Mouse (Mus musculus): ENCODE measurements around the gene Rprd2. TPM values are rescaled to one million over a fixed set of nuclear protein-coding genes. Genes with fewer than 3 reads are reported as not detected.
"Not testable (repeated sequence)": the region's sequence is repeated elsewhere in the genome, so short reads cannot be mapped to it uniquely, and the experiment has no call there.

Gene Rprd2
- polyA plus RNA-seq, 1 experiment from 2014 or later = 19.9 TPM

DNA sequence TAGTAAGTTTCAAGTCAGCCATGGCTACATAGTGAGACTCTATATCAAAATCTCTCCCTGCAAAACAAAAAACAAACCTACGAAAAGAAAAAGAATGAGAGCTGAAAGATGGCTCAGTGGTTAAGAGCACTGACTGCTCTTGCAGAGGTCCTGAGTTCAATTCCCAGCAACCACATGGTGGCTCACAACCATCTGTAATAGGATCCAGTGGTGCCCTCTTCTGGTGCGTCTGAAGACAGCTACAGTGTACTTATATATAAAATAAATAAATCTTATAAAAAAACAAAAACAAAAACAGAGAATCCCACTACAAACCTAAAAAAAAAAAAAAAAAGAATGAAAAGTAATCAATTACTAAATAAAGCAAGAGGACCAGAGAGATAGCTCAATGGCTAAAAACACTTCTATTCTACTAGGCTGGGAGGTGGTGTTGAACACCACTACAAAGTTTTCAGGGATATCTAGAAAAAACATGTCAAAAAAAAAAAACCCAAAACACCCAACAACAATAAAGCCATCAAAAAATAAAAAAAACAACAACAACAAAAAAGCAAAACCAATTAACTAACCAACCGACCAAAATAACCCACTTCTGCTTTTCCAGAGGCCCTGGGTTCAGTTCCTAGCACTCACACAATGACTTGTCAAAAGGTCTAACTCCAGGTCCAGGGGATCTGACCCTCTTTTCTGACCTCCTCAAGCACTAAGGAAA lies 24.0 kb upstream of the Rprd2 start:
- peaks cover 70% of the 10 kb centered on the region for H3K36me3 ChIP-seq (ENCODE audit: inconsistent target)
- H3K79me2 ChIP-seq (ENCODE audit: inconsistent target) = no peaks in the 10 kb centered on the region
- 85% methylated on average over 3 of the region's 3 CpGs for WGBS (ENCODE audit: missing documents)
- no peak overlapping the region for H3K4me3 ChIP-seq (ENCODE audit: inconsistent target)
- no peak overlapping the region for H3K27ac ChIP-seq

DNA sequence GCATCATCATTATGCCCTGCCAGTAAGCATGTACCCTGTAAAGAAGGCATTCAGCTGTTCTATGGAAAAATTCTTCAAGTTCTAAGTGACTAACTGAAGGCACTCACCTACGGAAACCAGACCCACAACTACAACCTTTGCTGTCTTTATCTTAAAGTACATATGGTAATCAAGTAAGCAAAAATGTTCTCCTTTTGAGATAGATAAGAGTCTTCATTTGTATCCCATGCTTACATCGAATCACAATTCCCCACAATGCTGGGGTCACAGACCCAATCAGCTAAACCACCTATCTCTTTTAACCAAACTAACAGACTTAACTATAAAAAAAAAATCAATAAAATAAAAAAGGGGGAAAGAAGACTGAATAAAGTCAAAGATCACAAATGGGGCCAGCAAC lies 20.6 kb upstream of the Rprd2 start:
- peaks cover 69% of the 10 kb centered on the region for H3K36me3 ChIP-seq (ENCODE audit: inconsistent target)
- H3K79me2 ChIP-seq (ENCODE audit: inconsistent target) = no peaks in the 10 kb centered on the region
- WGBS (ENCODE audit: missing documents) = 100% methylated on average over 2 of the region's 2 CpGs
- no peak overlapping the region for H3K27ac ChIP-seq
- H3K4me3 ChIP-seq (ENCODE audit: inconsistent target) = no peak overlapping the region

GRCm38 (mm10) chr3:95829053-95829452 lies 10.4 kb upstream of the Rprd2 start:
- Histone ChIP-seq H3K36me3 (ENCODE audit: inconsistent target) (peaks cover 45% of the 10 kb centered on the region), H3K27ac (no peak overlapping the region), H3K4me3 (ENCODE audit: inconsistent target) (no peak overlapping the region), H3K79me2 (ENCODE audit: inconsistent target) (no peaks in the 10 kb centered on the region)
- 95% methylated on average over 4 of the region's 4 CpGs for WGBS (ENCODE audit: missing documents)

- WGBS (ENCODE audit: missing documents) = 100% methylated on average over 1 of the region's 2 CpGs
- Histone ChIP-seq H3K79me2 (ENCODE audit: inconsistent target) (no peaks in the 10 kb centered on the region), H3K27ac (no peak overlapping the region), H3K36me3 (ENCODE audit: inconsistent target) (peaks cover 23% of the 10 kb centered on the region), H3K4me3 (ENCODE audit: inconsistent target) (no peak overlapping the region)
Observed at GRCm38 (mm10) chr3:95826275-95826674, 7.6 kb upstream of the Rprd2 start.

DNA sequence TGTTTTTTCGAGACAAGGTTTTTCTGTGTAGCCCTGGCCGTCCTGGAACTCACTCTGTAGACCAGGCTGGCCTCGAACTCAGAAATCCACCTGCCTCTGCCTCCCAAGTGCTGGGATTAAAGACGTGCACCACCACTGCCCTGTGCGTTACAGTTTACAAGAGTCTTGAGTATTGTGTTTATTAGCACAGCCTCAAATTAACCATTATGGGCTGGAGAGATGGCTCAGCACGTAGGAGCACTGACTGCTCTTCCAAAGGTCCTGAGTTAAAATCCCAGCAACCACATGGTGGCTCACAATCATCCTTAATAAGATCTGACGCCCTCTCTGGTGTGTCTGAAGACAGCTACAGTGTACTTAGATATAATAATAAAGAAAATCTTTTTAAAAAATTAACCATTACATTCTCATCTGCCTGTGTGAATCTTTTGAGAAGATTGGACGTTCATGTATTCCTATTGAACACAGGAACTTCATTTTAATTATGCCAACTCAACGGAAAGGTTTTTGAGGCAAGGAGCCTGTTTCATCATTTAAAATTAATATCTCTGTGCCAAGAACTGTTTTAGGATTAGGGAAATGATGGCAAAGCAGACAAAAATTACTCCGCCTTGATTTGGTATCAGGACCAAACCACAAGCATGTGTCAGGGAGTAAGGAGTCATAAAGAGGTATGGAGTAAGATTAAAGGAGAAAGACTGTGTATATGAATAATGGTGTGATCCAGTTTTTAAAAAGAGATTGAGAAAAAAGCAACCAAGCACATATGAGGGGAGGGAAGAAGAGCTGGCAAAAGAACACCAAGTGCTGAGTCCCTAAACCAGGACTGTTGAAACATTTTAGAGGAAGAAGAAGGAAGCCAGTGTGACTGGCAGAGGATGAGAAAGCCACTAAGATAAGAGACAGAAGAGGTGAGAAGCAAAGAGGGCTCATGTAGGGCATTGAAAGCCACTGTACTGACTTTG lies 1.7 kb upstream of the Rprd2 start:
- H3K36me3 ChIP-seq (ENCODE audit: inconsistent target) = no peaks in the 10 kb centered on the region
- 42% methylated on average over 7 of the region's 10 CpGs for WGBS (ENCODE audit: missing documents)
- peaks cover 30% of the 10 kb centered on the region for H3K79me2 ChIP-seq (ENCODE audit: inconsistent target)
- peak overlapping the region; percentile 95 for H3K27ac ChIP-seq
- peak overlapping the region; percentile 82 for H3K4me3 ChIP-seq (ENCODE audit: inconsistent target)

DNA sequence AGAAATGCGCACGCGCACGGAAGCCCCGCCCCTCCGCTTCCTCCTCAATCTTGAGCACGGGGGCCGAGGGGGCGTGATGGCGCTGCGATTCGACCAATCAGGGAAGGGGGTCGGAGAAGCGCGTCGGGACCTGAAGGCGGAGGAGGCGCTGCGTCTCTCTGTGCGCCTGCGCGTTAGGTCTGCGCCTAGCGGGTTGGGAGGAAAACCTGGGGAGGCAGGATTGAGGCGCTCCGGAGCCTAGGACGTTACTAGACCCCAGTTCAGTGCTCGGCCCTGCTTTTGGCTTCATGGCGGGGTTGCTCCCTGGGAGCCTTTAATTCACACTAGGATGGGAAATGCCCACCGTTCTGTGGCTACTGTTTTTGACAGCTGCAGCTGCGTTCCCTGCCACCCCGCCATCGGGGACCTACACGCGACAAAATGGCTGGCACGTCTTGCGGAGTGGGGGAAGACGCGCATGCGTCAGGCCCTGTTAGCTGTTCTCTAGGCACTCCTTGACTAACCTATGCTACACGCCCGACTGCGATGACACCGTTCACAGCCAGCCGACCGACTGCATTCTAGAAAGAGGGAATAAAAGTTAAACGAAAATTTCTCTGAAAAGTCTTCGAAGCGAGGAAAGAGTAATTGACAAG lies 805 bp upstream of the Rprd2 start:
- WGBS (ENCODE audit: missing documents) = 0% methylated on average over 44 of the region's 49 CpGs
- H3K79me2 ChIP-seq (ENCODE audit: inconsistent target) = peaks cover 39% of the 10 kb centered on the region
- peak overlapping the region; percentile 82 for H3K4me3 ChIP-seq (ENCODE audit: inconsistent target)
- H3K27ac ChIP-seq = peak overlapping the region; percentile 95
- H3K36me3 ChIP-seq (ENCODE audit: inconsistent target) = no peaks in the 10 kb centered on the region

- peak overlapping the region; percentile 82 for H3K4me3 ChIP-seq (ENCODE audit: inconsistent target)
- H3K79me2 ChIP-seq (ENCODE audit: inconsistent target) = peaks cover 53% of the 10 kb centered on the region
- H3K36me3 ChIP-seq (ENCODE audit: inconsistent target) = no peaks in the 10 kb centered on the region
- WGBS (ENCODE audit: missing documents) = under 1% methylated on average over 21 of the region's 21 CpGs
- H3K27ac ChIP-seq = peak overlapping the region; percentile 95
Observed at GRCm38 (mm10) chr3:95818026-95818511, 594 bp downstream of the Rprd2 start.

- WGBS (ENCODE audit: missing documents) = 36% methylated on average over 3 of the region's 3 CpGs
- H3K36me3 ChIP-seq (ENCODE audit: inconsistent target) = no peaks in the 10 kb centered on the region
- no peak overlapping the region for H3K4me3 ChIP-seq (ENCODE audit: inconsistent target)
- H3K27ac ChIP-seq = no peak overlapping the region
- peaks cover 67% of the 10 kb centered on the region for H3K79me2 ChIP-seq (ENCODE audit: inconsistent target)
Observed at GRCm38 (mm10) chr3:95816681-95817080, 2.0 kb downstream of the Rprd2 start.

DNA sequence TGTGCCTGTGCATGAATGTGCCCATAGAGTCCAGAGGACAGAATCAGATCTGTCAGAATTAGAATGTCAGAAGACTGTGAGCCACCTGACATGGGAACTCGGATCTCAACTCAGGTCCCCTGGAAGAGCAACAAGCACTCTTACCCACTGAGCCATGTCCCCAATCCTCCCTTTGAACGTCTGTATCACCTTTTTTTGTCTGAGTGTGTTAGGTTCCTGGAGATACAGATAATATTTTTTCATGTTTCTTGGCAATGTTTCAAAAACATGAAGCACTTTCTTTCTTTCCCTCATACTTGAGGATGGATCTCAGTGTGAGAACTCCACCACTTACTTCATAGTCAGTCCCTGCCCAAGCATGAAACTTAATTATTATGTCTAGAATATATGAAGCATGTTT lies 10.3 kb downstream of the Rprd2 start:
- no peak overlapping the region for H3K4me3 ChIP-seq (ENCODE audit: inconsistent target)
- peaks cover 14% of the 10 kb centered on the region; the same call in 1 of the 2 replicates for H3K36me3 ChIP-seq (ENCODE audit: inconsistent target)
- 61% methylated on average over 2 of the region's 2 CpGs for WGBS (ENCODE audit: missing documents)
- peaks cover 100% of the 10 kb centered on the region for H3K79me2 ChIP-seq (ENCODE audit: inconsistent target)
- H3K27ac ChIP-seq = no peak overlapping the region

DNA sequence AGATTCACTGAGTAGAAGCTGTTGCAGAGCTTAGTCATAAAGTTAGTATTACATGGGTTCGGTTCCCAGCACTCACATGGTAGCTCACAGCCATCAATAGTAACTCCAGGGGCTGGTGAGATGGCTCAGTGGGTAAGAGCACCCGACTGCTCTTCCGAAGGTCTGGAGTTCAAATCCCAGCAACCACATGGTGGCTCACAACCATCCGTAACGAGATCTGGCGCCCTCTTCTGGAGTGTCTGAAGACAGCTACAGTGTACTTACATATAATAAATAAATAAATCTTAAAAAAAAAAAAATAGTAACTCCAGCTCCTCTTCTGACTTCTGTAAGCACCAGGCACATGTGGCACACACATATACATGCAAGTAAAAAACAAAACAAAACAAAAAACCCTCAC lies 11.0 kb downstream of the Rprd2 start:
- not testable (repeated sequence) for H3K27ac ChIP-seq; H3K4me3 ChIP-seq (ENCODE audit: inconsistent target)
- WGBS (ENCODE audit: missing documents) = 83% methylated on average over 1 of the region's 6 CpGs
- Histone ChIP-seq H3K79me2 (ENCODE audit: inconsistent target) (peaks cover 100% of the 10 kb centered on the region), H3K36me3 (ENCODE audit: inconsistent target) (peaks cover 14% of the 10 kb centered on the region; the same call in 1 of the 2 replicates)

- Histone ChIP-seq H3K79me2 (ENCODE audit: inconsistent target) (peaks cover 100% of the 10 kb centered on the region), H3K36me3 (ENCODE audit: inconsistent target) (peaks cover 14% of the 10 kb centered on the region; the same call in 1 of the 2 replicates), H3K27ac (no peak overlapping the region), H3K4me3 (ENCODE audit: inconsistent target) (no peak overlapping the region)
- WGBS (ENCODE audit: missing documents) = 86% methylated on average over 1 of the region's 1 CpGs
Observed at GRCm38 (mm10) chr3:95806677-95807076, 12.0 kb downstream of the Rprd2 start.

DNA sequence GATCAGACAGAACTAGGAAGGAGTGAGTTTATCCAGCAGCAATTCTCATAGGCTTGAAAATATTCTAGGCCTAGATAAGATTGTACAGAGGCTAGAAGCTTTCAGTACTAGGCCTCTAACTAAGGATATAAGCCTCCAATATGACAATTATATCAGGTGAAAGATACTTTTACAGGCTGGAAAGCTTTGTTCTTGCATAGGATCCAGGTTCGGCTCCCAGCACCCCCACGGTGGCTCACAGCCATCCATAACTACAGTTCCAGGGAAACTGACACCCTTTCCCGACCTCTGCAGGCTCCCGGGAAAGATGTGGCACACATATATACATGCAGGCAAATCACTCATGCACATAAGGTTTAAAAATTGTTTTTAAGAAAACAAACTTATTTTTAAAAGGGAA lies 14.8 kb downstream of the Rprd2 start:
- 93% methylated on average over 4 of the region's 4 CpGs for WGBS (ENCODE audit: missing documents)
- H3K4me3 ChIP-seq (ENCODE audit: inconsistent target) = no peak overlapping the region
- H3K79me2 ChIP-seq (ENCODE audit: inconsistent target) = peaks cover 100% of the 10 kb centered on the region
- peaks cover 14% of the 10 kb centered on the region; the same call in 1 of the 2 replicates for H3K36me3 ChIP-seq (ENCODE audit: inconsistent target)
- no peak overlapping the region for H3K27ac ChIP-seq

- H3K27ac ChIP-seq = no peak overlapping the region
- H3K4me3 ChIP-seq (ENCODE audit: inconsistent target) = no peak overlapping the region
- H3K79me2 ChIP-seq (ENCODE audit: inconsistent target) = peaks cover 100% of the 10 kb centered on the region
- WGBS (ENCODE audit: missing documents) = 65% methylated on average over 4 of the region's 4 CpGs
- H3K36me3 ChIP-seq (ENCODE audit: inconsistent target) = no peaks in the 10 kb centered on the region
Observed at GRCm38 (mm10) chr3:95798756-95799155, 19.9 kb downstream of the Rprd2 start.

GRCm38 (mm10) chr3:95794299-95794698 lies 24.4 kb downstream of the Rprd2 start:
- peaks cover 100% of the 10 kb centered on the region for H3K79me2 ChIP-seq (ENCODE audit: inconsistent target)
- H3K36me3 ChIP-seq (ENCODE audit: inconsistent target) = no peaks in the 10 kb centered on the region
- 60% methylated on average over 1 of the region's 1 CpGs for WGBS (ENCODE audit: missing documents)
- no peak overlapping the region for H3K27ac ChIP-seq
- H3K4me3 ChIP-seq (ENCODE audit: inconsistent target) = no peak overlapping the region
